Mouse (Mus musculus): ENCODE data around the gene Oasl2.
"Not testable (repeated sequence)": the region's sequence is repeated elsewhere in the genome, so short reads cannot be mapped to it uniquely, and the experiment has no call there.

Oasl2 gene

GRCm38 (mm10) chr5:114896688-114897373 is at the start of gene Oasl2:
Gene Oasl2, plus strand, starts transcription at chr5:114896936.
- no peak for DNase-seq (ENCODE audit: low read depth, low spot score)

GRCm38 (mm10) chr5:114851565-114852236 is 45.0 kb upstream of the Oasl2 start:
- no peak for DNase-seq (ENCODE audit: low read depth, low spot score)

- not testable (repeated sequence) for DNase-seq (ENCODE audit: low read depth, low spot score)
Observed at GRCm38 (mm10) chr5:114853364-114853763, 43.4 kb upstream of the Oasl2 start, which contains the start of gene 4930519G04Rik. Gene 4930519G04Rik, plus strand, starts transcription at chr5:114853664.

- DNase-seq (ENCODE audit: low read depth, low spot score), result no peak
Observed at GRCm38 (mm10) chr5:114858582-114858981, 38.2 kb upstream of the Oasl2 start, which contains the start of gene Gm9936. Gene Gm9936, minus strand, starts transcription at chr5:114858682.

- DNase-seq (ENCODE audit: low read depth, low spot score), result peak; percentile 51
Observed at GRCm38 (mm10) chr5:114859253-114859652, 37.5 kb upstream of the Oasl2 start.

GRCm38 (mm10) chr5:114861730-114862129 is 35.0 kb upstream of the Oasl2 start:
- DNase-seq (ENCODE audit: low read depth, low spot score), result no peak

- no peak for DNase-seq (ENCODE audit: low read depth, low spot score)
Observed at GRCm38 (mm10) chr5:114864813-114865212, 31.9 kb upstream of the Oasl2 start.

- DNase-seq (ENCODE audit: low read depth, low spot score), result no peak
Observed at GRCm38 (mm10) chr5:114865279-114865678, 31.5 kb upstream of the Oasl2 start.

- no peak for DNase-seq (ENCODE audit: low read depth, low spot score)
Observed at GRCm38 (mm10) chr5:114875858-114876257, 20.9 kb upstream of the Oasl2 start.

GRCm38 (mm10) chr5:114876331-114876730 is 20.4 kb upstream of the Oasl2 start:
- DNase-seq (ENCODE audit: low read depth, low spot score), result no peak

GRCm38 (mm10) chr5:114877487-114877886 is 19.2 kb upstream of the Oasl2 start:
- DNase-seq (ENCODE audit: low read depth, low spot score), result no peak

- DNase-seq (ENCODE audit: low read depth, low spot score), result no peak
Observed at GRCm38 (mm10) chr5:114879399-114879798, 17.3 kb upstream of the Oasl2 start.

GRCm38 (mm10) chr5:114882319-114882718 is 14.4 kb upstream of the Oasl2 start:
- DNase-seq (ENCODE audit: low read depth, low spot score), result not testable (repeated sequence)

GRCm38 (mm10) chr5:114883022-114883421 is 13.7 kb upstream of the Oasl2 start:
- DNase-seq (ENCODE audit: low read depth, low spot score), result no peak

- DNase-seq (ENCODE audit: low read depth, low spot score), result no peak
Observed at GRCm38 (mm10) chr5:114886801-114887200, 9.9 kb upstream of the Oasl2 start.

GRCm38 (mm10) chr5:114888995-114889394 is 7.7 kb upstream of the Oasl2 start:
- no peak for DNase-seq (ENCODE audit: low read depth, low spot score)

- no peak for DNase-seq (ENCODE audit: low read depth, low spot score)
Observed at GRCm38 (mm10) chr5:114895542-114895941, 1.2 kb upstream of the Oasl2 start.

- peak; percentile 77 for DNase-seq (ENCODE audit: low read depth, low spot score)
Observed at GRCm38 (mm10) chr5:114897374-114897793, 648 bp downstream of the Oasl2 start.

- DNase-seq (ENCODE audit: low read depth, low spot score), result no peak
Observed at GRCm38 (mm10) chr5:114898857-114899256, 2.1 kb downstream of the Oasl2 start.

- peak; percentile 78 for DNase-seq (ENCODE audit: low read depth, low spot score)
Observed at GRCm38 (mm10) chr5:114902413-114902812, 5.7 kb downstream of the Oasl2 start.

- DNase-seq (ENCODE audit: low read depth, low spot score), result no peak
Observed at GRCm38 (mm10) chr5:114908598-114909305, 12.0 kb downstream of the Oasl2 start.

GRCm38 (mm10) chr5:114913686-114914085 is 16.9 kb downstream of the Oasl2 start:
- DNase-seq (ENCODE audit: low read depth, low spot score), result no peak
